Mouse (Mus musculus): Measurements from ENCODE around the gene Adar.
A peak's percentile ranks its signal among the peaks of the same experiment; 100 is the strongest.
"Not testable (repeated sequence)": the region's sequence is repeated elsewhere in the genome, so short reads cannot be mapped to it uniquely, and the experiment has no call there.

The Adar gene

GRCm38 (mm10) chr3:89798518-89798917, 83.7 kb downstream of the Adar start:
- no peak for DNase-seq

- DNase-seq, result no peak
Measured at GRCm38 (mm10) chr3:89799476-89799875, 84.7 kb downstream of the Adar start.

DNA sequence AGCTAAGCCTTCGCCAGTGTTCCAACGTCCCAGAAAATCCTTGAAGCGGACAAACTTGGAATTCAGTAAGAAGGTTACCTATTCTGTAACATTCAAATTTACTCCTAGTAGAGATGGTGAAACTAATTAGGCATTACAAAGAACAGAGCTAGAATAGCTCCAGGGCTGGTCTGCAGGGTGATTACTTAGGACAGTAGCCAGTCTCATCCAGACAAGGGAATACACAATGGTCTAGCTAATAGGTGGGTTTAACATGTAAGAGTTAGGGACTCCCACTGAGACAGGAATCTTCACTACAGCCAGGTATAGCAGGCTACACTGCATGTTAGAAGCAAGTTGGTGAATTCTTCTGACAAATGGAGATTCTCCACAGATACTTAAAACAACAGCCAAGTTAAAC, 85.3 kb downstream of the Adar start:
- DNase-seq, result not testable (repeated sequence)

- no peak for DNase-seq
Measured at GRCm38 (mm10) chr3:89800774-89801506, 86.1 kb downstream of the Adar start.

GRCm38 (mm10) chr3:89801507-89801847, 86.7 kb downstream of the Adar start:
- peak; percentile 45 to 51 for DNase-seq

DNA sequence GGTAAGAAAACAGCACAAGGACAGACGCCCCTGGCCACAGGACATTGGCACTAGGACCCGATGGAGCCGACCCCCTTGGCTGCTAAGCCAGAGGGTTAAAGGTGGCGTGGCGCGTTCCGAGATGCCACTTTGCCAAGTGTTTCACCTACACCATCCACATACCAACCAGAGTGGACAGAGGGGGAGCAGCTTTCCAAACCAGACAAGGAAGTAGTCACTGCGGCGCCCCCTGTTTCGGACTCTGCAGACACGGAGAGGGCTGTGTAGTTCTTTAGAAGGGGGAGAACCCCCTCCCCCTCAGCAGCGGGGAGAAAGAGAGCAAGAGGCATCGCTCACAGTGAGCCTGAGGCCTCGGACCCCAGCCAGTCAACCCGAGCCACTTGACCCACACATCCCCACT, 88.1 kb downstream of the Adar start:
- DNase-seq, result no peak
